Mouse (Mus musculus): ENCODE measurements at regions not wholly inside any gene's neighbourhood (a gene's known extent, or its start where the extent isn't known, plus 50 kb on each side); places are given as distances from the start of the nearest gene placed in this dataset.
A peak's percentile ranks its signal among the peaks of the same experiment; 100 is the strongest.
"Not testable (repeated sequence)": the region's sequence is repeated elsewhere in the genome, so short reads cannot be mapped to it uniquely, and the experiment has no call there.

- no peak overlapping the region for H3K4me3 ChIP-seq
- no peak for TF ChIP-seq CTCF (conservative IDR thresholded peaks at IDR 0.05)
- H3K27ac ChIP-seq, result no peak overlapping the region
- no peak for DNase-seq (ENCODE audit: low spot score in 2 of 2)
Measured at GRCm38 (mm10) chr14:114485781-114486180, 606.2 kb upstream of the Gpc5 start.

DNA sequence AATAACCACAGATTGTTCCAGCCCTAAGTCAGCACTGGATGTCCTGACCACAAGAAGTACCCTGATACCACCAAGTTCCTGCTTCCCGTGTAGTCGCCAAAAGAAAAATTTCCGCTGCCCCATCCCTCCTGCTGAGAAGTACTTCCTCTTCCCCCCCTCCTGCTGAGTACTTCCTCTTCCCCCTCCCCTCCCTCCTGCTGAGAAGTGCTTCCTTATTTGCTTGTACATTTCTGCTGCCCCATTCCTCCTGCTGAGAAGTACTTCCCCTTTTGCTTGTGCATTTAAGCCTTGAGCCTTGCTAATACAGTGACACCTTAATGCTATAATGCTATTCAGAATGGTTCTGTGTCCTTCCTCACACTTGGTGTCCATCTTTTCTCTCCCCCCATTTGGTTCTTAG is 598.6 kb upstream of the Gpc5 start:
- H3K27ac ChIP-seq; DNase-seq (ENCODE audit: low spot score in 2 of 2); H3K4me3 ChIP-seq: not testable (repeated sequence)

GRCm38 (mm10) chr14:114504976-114505375 is 587.0 kb upstream of the Gpc5 start:
- Histone ChIP-seq H3K27ac (no peak overlapping the region), H3K4me3 (no peak overlapping the region)
- no peak for TF ChIP-seq CTCF (conservative IDR thresholded peaks at IDR 0.05)
- DNase-seq (ENCODE audit: low spot score in 2 of 2), result no peak

DNA sequence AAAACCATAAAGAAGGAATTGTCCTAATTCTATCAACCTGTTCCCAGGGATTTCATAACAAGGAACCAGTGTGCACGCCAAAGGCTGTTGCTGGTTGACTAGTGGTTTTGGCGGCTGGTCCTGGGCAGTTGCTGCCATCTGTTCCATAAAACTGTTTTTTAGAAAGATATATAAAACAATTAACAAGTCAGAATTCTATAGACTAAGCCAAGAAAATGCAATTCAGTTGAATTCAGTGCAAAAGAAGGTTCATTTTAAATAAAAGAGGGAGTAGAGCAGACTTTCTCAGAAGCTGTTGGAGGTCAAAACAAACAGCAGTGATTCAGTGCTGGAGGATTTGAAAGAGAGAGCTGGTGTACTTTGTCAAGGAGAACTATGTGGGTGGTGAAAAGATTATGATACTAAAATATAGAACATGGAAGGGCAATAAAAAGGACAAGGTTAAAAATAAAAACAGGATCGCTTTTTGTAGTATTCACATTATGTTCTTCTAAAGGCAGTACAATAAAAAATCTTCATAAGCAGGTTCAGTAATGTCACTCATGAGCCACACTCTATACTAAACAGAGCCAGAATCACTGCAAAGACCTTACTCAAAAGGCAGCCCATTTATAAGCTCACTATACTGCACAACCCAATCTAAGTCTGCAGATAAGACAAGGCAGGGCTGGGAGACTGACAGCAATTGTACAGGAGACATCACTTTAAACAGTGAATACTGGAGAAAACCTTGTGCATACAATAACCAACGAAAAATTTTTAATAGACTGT is 543.9 kb upstream of the Gpc5 start:
- H3K27ac ChIP-seq, result peak overlapping the region; percentile 83
- H3K4me3 ChIP-seq, result no peak overlapping the region

GRCm38 (mm10) chr14:114549101-114549500 is 542.9 kb upstream of the Gpc5 start:
- Histone ChIP-seq H3K4me3 (no peak overlapping the region), H3K27ac (no peak overlapping the region)
- no peak for DNase-seq (ENCODE audit: low spot score in 2 of 2)
- TF ChIP-seq CTCF (conservative IDR thresholded peaks at IDR 0.05), result no peak

More for the DNA sequence above, 543.9 kb upstream of the Gpc5 start:
- peak; percentile 9 to 15 for DNase-seq (ENCODE audit: low spot score in 2 of 2)
- no peak for TF ChIP-seq CTCF (conservative IDR thresholded peaks at IDR 0.05)

DNA sequence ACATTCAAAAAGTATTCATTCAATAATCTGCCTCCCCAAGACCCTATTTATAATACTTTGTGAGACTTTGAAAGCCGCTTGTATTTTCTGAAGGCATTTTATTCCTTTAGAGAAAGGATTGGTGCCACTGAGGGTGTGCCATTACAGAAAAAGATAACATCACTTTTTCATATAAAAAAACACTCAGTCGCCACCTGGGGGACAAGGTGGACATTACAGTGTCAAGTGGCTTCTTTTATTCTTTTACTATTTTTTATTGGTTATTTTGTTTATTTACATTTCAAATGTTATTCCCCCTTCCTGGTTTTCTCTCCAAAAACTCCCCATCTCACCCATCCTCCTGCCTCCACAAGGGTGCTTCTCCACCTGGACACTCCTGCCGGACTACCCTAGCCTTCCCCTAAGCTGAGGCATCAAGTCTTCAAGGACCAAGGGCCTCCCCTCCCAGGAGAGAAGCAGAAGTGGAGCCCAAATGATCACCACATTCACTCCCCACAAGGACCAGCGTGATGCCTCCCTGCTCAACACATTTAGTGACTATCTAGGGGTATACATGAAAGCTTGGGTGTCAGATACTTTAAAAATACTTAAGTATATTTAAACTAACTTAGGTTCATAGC is 525.5 kb upstream of the Gpc5 start:
- peak; percentile 69 for TF ChIP-seq CTCF (conservative IDR thresholded peaks at IDR 0.05)
- Histone ChIP-seq H3K4me3 (no peak overlapping the region), H3K27ac (no peak overlapping the region)
- DNase-seq (ENCODE audit: low spot score in 2 of 2), result peak in 1 of 2 experiments; percentile 25

DNA sequence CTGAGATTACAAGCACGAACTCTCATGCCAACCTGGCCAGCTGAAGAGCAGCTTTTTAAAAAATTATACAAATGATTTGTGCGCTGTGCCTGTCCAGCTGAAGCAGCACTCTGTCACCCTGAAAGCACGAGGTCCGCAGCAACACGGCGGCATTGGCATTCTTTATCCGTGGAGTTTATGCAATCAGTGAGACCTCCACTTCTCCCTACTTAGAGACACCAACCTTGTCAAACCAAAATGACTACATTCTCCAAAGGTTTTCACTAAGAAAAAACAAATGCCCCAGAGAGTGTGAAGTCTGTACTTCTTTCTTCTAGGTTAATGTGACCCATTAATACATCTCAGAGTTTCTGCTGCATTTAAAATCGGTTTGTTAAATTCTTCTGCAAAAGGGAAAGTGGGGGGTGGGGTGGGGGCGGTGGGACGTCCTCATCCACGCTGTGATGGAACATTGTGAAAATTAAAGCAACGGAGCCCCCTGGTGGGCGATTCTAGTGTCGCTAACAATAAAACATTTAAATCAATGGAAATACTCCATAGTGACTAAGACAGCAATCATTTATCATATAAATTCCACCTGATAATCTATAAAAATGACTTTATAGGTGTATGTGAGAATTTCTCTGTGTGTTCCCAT is 524.2 kb upstream of the Gpc5 start:
- peak; percentile 85 for TF ChIP-seq CTCF (conservative IDR thresholded peaks at IDR 0.05)
- Histone ChIP-seq H3K27ac (peak overlapping the region; percentile 75), H3K4me3 (peak overlapping the region; percentile 46)
- DNase-seq (ENCODE audit: low spot score in 2 of 2), result peak; percentile 71 to 84

GRCm38 (mm10) chr14:114587367-114588064 is 504.5 kb upstream of the Gpc5 start:
- H3K27ac ChIP-seq, result no peak overlapping the region
- H3K4me3 ChIP-seq, result no peak overlapping the region
- TF ChIP-seq CTCF (conservative IDR thresholded peaks at IDR 0.05), result no peak
- no peak for DNase-seq (ENCODE audit: low spot score in 2 of 2)

GRCm38 (mm10) chr14:114609296-114609695 is 482.7 kb upstream of the Gpc5 start:
- DNase-seq (ENCODE audit: low spot score in 2 of 2), result no peak
- H3K27ac ChIP-seq, result no peak overlapping the region
- H3K4me3 ChIP-seq, result no peak overlapping the region
- no peak for TF ChIP-seq CTCF (conservative IDR thresholded peaks at IDR 0.05)

GRCm38 (mm10) chr14:114612400-114612799 is 479.6 kb upstream of the Gpc5 start:
- DNase-seq (ENCODE audit: low spot score in 2 of 2), result no peak
- Histone ChIP-seq H3K27ac (no peak overlapping the region), H3K4me3 (no peak overlapping the region)
- TF ChIP-seq CTCF (conservative IDR thresholded peaks at IDR 0.05), result no peak

DNA sequence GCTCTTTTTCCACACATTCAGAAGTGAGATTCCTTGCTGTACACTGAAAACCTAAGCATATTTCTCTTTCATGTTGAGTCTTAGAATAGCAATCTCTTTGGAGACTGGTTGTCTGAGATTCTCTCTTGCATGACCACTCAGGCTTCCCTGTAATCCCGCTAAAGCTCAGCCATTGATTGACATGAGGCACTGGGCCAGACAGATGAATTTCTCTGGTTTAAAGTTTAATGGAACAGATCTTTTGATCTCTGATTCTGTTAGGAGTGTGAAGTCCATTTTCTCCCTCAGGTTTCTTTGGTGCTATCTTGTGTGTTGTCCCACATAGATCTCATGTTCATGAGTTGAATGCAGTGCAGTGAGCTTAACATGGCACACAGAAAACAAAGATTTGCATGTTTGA is 435.4 kb upstream of the Gpc5 start:
- H3K27ac ChIP-seq, result no peak overlapping the region
- TF ChIP-seq CTCF (conservative IDR thresholded peaks at IDR 0.05), result no peak
- no peak overlapping the region for H3K4me3 ChIP-seq
- DNase-seq (ENCODE audit: low spot score in 2 of 2), result no peak

- no peak overlapping the region for H3K4me3 ChIP-seq
- DNase-seq (ENCODE audit: low spot score in 2 of 2), result no peak
- TF ChIP-seq CTCF (conservative IDR thresholded peaks at IDR 0.05), result no peak
Measured at GRCm38 (mm10) chr14:114662028-114662427, 430.0 kb upstream of the Gpc5 start.

DNA sequence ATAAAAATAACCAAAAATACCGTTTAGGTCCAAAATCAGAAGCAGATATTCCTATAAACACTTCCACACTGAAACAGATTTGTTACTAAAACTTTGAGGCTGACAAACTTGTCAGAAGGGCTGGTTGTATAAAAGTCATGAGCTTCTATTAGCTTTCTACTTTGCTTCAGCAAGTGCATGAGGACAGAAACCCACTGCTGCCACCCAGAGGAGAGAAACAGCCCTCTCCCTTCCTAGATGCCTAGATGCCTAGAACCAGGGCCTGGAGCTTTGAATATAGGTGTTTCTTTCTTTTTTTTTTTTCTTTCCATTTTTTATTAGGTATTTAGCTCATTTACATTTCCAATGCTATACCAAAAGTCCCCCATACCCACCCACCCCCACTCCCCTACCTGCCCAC is 406.9 kb upstream of the Gpc5 start:
- peak; percentile 71 for TF ChIP-seq CTCF (conservative IDR thresholded peaks at IDR 0.05)
- DNase-seq (ENCODE audit: low spot score in 2 of 2), result peak; percentile 12 to 14
- Histone ChIP-seq H3K27ac (no peak overlapping the region), H3K4me3 (no peak overlapping the region)

More at GRCm38 (mm10) chr14:114662028-114662427, 430.0 kb upstream of the Gpc5 start:
- H3K27ac ChIP-seq, result no peak overlapping the region

All from layer of hippocampus, adult 2 months (tissue).